Mouse (Mus musculus) lung, postnatal 10 days (tissue): ENCODE results near the gene Synrg.

Experiments used
- DNase-seq: peaks from one replicate; pipeline ENCODE4 v3.0.0; 2021

Synrg gene

DNA sequence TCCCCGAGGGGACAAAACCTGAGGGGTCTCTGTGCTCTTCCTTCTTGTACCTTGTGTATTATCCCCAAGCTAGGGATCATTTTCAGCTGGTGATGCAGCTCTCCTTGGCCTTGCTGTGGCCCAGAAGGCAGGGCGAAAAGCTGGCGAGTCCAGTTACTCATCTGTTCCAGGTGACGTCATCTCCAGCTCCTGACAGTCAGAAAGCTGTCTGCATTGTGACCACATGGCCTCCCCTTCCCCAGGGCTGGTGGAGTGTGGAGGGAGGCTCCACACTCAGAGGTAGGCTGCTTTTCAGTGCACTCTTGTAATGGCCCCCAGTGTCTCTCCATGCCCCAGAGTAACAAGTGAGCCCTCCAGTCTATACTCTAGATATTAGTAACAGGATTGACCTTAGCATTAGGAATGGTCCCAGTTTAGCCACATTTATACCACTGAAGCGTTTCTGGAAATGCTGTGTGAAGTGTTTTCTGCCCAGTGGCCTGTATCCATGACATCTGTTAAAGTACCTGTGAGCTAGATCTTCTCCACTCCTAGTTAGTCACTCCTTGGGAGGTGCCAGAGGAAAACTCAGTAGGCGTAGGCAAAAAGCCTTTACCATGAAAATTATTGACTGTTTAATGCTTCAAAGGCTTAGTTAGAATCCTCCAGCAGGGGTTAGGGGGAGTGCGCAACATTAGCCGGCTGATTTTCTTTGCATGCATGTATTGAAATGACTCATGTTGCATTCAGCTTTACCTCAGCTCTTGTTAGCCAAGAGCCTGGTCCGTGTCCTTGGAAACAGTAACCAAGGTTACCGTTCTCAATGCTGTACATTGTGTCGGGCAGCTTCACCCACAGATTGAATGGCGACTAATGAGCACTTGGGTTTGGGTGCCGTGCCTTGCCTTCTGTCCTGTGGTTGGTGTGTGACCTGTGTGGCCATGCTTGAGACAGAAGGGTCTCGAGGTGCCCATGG is 78.9 kb downstream of the Synrg start:
- DNase-seq = no peak

DNA sequence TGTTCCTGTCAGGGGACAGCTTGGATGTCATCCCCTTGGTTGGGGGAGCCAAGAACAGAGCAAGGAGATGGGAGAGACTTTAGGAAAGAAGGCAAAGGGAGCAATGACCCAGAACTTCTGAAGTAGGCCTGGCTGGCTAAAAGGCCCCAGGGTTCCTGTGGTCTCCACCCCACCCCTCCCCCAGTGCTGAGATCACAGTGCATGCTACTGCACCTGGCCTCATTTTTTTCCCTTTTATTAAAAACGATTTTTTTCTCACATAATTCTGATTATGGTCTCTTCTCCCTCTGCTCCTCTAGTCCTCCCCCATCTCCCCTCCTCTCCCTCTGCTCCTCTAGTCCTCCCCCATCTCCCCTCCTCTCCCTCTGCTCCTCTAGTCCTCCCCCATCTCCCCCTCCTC is 80.8 kb downstream of the Synrg start:
- DNase-seq = no peak

DNA sequence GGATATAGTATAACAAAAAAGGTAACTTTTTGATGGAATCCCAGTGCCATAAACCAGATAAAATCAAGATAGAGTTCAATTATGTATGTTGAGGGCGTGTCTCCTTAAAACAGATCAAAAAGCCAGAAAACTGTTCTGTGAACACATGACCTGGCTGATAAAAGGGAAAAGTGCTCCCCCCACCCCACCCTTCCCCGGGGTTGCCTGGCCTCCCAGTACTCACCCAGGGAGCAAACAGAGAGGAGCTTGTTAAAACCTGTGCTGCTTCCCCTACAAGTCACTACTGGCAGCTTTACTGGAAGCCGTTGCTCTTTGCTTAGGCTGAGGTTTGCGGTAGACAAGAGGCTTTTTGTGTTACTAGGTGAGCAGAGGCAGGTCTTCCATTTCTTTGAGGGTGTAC is 83.0 kb downstream of the Synrg start:
- no peak for DNase-seq

DNA sequence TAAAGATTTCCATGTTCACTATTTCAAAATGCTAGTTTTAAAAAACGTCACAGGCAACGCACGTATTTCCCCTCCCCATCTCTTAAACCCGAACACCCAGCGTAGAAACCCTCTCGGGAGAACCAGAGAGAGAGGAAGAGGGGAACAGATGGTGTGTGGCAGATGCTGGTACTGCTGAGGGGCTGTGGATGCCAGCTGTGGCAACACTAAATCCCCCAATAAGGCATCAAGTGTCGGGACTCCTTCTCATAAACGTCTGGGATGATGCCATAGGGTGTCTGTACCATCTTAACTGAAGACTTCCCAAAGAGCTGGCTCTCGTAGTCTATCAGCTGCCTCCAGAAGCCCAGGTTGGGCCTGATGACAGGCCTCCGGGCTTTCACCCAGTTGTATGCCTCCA is 84.2 kb downstream of the Synrg start:
- DNase-seq = no peak

DNA sequence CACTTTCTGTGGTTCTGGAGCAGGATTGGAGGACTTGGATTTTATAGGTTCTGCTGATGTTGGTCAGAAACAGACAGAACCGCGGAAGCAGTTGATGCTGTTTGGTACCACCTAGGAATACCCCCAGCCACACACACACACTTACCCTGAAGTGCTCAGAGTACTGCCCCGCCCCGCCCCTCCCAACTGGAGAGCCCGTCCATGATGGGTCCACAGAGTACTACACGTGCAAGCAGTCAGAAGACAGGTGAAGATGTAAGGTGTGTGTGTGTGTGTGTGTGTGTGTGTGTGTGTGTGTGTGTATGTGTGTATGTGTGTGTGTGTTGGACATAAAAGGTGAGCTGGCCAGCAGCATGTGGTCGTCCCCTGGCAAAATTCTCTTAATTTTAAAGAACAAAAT is 88.8 kb downstream of the Synrg start:
- DNase-seq = no peak

GRCm38 (mm10) chr11:84053524-84054163 is 89.4 kb downstream of the Synrg start:
- DNase-seq = peak; percentile 19

GRCm38 (mm10) chr11:84057418-84057817 is 93.2 kb downstream of the Synrg start:
- DNase-seq = no peak

- DNase-seq = no peak
Observed at GRCm38 (mm10) chr11:84059784-84060183, 95.6 kb downstream of the Synrg start.

DNA sequence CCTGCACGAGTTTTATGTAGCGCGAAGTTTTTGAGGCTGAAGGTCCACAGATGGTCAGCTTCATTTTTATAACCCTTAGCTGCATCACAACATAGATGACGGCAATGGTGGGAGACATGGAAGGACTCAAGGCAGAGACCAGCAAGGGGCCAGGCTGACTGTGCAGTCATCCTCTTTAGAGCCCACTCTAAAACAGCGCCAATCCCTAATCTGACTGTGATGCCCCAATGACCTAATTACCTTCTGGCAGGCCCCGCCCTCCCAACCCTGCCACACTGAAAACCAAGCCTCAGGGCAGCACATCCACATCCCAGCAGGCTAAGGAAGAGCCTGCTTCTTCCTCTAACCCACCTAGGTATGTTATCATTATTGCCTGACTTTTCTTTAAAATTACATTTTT is 96.4 kb downstream of the Synrg start:
- DNase-seq = no peak

DNA sequence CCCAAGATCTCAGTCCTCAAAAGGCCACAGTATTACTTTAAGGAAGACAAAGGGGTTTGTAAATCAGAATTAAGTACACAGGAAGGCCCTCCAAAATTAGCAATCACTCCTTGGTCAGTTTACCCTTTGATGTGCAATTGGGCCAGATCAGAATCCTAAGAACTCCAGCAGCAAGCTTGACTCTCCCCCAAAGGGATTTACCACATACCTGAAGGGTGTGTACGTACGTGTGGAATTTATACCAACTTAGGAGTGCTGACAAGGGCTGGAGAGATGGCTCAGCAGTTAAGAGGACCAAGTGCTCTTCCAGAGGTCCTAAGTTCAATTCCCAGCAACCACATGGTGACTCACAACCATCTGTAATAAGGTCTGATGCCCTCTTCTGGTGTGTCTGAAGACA is 97.7 kb downstream of the Synrg start:
- DNase-seq = no peak

DNA sequence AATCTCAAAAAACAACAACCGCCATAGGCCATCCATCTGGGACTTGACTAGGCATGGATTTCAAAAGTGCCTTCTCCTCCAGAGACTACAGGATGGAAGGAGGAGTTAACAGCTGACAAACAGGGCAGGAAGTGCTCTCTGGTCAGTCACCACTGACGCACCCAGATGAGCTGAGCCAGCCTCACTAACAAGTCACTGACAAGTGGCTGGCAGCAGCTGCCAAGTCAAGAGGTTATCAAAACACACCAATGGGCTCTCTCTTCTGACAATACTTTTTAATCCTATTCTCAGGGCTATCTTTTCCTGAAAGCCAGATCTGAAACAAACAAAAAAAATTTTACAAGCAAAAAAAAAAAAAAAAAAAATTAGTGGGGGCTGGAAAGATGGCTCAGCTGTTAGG is 98.6 kb downstream of the Synrg start:
- peak; percentile 63 for DNase-seq

DNA sequence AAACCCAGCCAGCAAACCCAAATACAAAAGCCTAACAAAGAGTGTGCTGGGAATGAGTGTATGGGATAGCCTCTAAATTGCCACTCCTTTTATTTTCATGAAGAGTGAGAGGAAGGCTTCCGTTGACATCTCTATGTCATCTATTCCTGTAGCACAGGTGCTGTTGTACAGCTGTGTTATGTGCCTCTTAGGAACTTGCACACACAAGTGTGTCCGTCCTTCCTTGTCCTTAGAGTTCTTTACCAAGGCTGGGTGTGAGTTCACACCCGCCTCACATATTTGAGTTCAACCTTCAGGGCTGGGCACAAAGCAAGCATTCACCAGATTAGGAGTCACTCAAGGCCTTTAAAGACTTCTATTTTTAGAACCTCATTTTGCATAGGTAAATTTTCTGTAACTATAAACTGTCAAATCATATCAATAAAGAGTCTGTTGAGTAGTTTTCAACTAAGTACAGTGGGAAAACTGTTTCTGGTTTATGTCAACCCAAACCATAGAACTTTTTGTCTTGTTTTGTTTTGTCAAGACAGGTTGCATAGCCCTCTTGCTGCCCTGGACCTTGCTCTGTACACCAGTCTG is 99.5 kb downstream of the Synrg start:
- DNase-seq = no peak

- DNase-seq = peak; percentile 55
Observed at GRCm38 (mm10) chr11:84066071-84066481, 101.8 kb downstream of the Synrg start.

DNA sequence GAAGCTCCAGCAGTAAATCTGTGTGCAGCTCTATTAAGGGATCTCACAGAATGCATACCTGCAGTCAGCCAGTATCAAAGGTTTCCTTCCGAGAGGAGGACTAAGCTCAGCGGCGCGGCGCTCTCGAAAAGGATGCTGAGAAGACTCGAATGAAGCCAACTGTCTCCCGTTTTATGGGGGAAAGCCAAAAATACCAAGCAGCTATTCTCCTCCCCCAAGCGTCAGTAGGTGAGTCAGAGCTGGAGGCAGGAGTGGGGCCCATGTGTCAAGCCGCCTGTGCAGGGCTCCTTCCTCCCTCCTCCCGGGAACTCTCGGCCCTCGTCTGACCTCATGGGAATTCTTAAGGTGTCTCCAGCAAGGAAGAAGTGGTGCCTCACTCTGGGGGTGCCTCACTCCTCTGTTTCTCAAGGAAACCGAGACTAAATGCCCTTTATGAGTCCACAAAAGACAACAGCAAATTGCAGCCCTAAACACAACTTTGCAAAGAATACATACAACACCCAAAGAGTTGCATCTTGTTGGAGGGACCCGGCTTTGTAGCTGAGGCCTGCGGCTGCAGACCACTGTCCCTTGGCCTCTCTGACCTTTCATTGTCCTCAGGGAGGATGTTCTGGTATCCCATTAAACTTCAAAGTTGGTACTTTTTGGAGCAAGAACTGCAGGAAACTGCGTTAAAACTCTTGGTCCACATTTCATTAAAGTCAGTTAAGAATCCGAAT is 102.9 kb downstream of the Synrg start:
- peak; percentile 60 for DNase-seq

- DNase-seq = no peak
Observed at GRCm38 (mm10) chr11:84067720-84068190, 103.5 kb downstream of the Synrg start.

- peak; percentile 53 for DNase-seq
Observed at GRCm38 (mm10) chr11:84068191-84069033, 104.2 kb downstream of the Synrg start.

GRCm38 (mm10) chr11:84069034-84069370 is 104.8 kb downstream of the Synrg start, which contains the start of gene Dusp14:
Gene Dusp14, minus strand, starts transcription at chr11:84069261.
- DNase-seq = no peak

DNA sequence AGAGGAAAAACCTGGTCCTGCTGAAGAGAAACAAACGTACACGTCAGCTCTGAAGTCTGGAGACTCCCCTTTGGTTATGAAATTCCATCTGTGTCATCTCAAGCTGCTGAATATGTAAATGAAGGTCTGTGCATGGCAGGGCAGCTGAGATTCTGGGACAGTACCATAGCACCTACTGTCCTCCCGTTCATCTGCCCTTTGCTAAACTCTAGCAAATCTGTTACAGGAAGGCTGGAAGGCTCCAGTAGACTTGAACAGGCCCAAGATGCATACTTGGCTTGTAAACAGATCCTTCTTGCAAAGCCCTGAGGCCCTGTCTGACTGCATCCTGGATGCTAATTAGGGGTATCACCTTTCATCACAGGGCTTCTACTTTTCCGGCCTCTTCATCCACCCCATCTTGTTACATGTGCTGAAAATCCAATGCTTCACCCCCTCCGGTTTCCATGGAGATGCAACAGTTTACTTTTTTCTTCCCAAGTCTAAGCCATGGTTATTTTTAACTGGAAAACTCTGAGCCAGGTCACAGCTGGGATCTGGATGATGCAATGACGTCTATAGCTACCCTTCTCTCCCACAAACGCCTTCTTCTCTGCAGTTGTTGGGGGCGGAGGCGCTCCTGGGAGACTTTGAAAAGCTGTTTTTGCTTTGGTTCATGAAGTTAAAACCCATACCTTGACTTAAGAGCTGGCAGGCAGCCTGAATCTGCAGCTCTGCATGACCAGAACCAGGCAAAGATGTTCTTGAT is 108.8 kb downstream of the Synrg start:
- DNase-seq = peak; percentile 80

- peak; percentile 62 for DNase-seq
Observed at GRCm38 (mm10) chr11:84073816-84074764, 109.9 kb downstream of the Synrg start.

DNA sequence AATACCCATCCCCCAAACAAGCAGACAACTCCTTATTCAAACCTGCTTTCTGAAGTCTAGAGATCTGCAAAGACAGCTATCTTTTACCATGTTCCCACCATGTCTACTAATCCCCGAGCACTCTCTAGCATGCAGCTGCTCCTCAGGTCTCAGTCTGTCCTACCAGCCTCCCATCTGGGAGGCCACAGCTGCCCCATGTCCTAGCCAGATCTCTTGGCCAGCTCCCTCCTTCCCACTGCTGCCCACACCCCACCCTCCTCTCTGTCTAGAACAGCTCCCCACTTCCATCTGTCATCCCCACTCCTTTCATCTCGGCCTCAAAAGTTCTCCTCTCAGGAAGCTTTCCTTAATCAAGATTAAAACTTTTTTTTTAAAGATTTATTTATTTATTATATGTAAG is 112.8 kb downstream of the Synrg start:
- DNase-seq = peak; percentile 62
